Mouse (Mus musculus): ENCODE data around the gene Wdr60. TPM values are rescaled to one million over a fixed set of nuclear protein-coding genes. Genes with fewer than 3 reads are reported as not detected.

Wdr60 gene
- polyA plus RNA-seq, 2 experiments: 2.1 to 2.2 TPM

GRCm38 (mm10) chr12:116238370-116238769, 24.5 kb downstream of the Wdr60 start:
- Histone ChIP-seq H3K4me3 (ENCODE audit: insufficient read depth in 1 of 2, low read depth in 2 of 2, low read length in 2 of 2) (no peak overlapping the region), H3K36me3 (replicated peaks; ENCODE audit: control insufficient read depth, insufficient read depth, low read depth) (no peaks in the 10 kb centered on the region), H3K9me3 (ENCODE audit: control insufficient read depth, low read length) (no peaks in the 10 kb centered on the region), H3K4me1 (replicated peaks; ENCODE audit: control insufficient read depth in 2 of 2, insufficient read depth in 2 of 2, low read length in 1 of 2) (no peaks in the 10 kb centered on the region), H3K27me3 (ENCODE audit: control insufficient read depth, insufficient read depth, low read length) (no peaks in the 10 kb centered on the region), H3K27ac (no peak overlapping the region), H3K9ac (replicated peaks) (no peak overlapping the region), H3K4me2 (ENCODE audit: low read depth) (no peak overlapping the region)
- ATAC-seq (ENCODE audit: insufficient read depth) (no peak), DNase-seq (ENCODE audit: low read depth in 3 of 3, low spot score in 3 of 3) (no peak)
- TF ChIP-seq EP300 (IDR thresholded peaks at IDR 0.05; ENCODE audit: low read depth) (no peak), CTCF (IDR thresholded peaks at IDR 0.05; ENCODE audit: low read depth) (no peak)

GRCm38 (mm10) chr12:116236658-116237057, 26.2 kb downstream of the Wdr60 start:
- H3K36me3 ChIP-seq (replicated peaks; ENCODE audit: control insufficient read depth, insufficient read depth, low read depth): no peaks in the 10 kb centered on the region
- H3K4me2 ChIP-seq (ENCODE audit: low read depth): no peak overlapping the region
- H3K4me3 ChIP-seq (ENCODE audit: insufficient read depth in 1 of 2, low read depth in 2 of 2, low read length in 2 of 2): no peak overlapping the region
- H3K9ac ChIP-seq (replicated peaks): no peak overlapping the region
- ATAC-seq (ENCODE audit: insufficient read depth) (no peak), DNase-seq (ENCODE audit: low read depth in 3 of 3, low spot score in 3 of 3) (no peak)
- H3K27me3 ChIP-seq (ENCODE audit: control insufficient read depth, insufficient read depth, low read length): no peaks in the 10 kb centered on the region
- H3K4me1 ChIP-seq (replicated peaks; ENCODE audit: control insufficient read depth in 2 of 2, insufficient read depth in 2 of 2, low read length in 1 of 2): no peaks in the 10 kb centered on the region
- H3K27ac ChIP-seq: no peak overlapping the region
- H3K9me3 ChIP-seq (ENCODE audit: control insufficient read depth, low read length): no peaks in the 10 kb centered on the region
- no peak for TF ChIP-seq CTCF (IDR thresholded peaks at IDR 0.05; ENCODE audit: low read depth)
- TF ChIP-seq EP300 (IDR thresholded peaks at IDR 0.05; ENCODE audit: low read depth): no peak
- 61% methylated on average over 3 of the region's 3 CpGs for WGBS (ENCODE audit: insufficient replicate concordance)

GRCm38 (mm10) chr12:116235356-116235755, 27.5 kb downstream of the Wdr60 start:
- no peak overlapping the region for H3K4me3 ChIP-seq (ENCODE audit: insufficient read depth in 1 of 2, low read depth in 2 of 2, low read length in 2 of 2)
- no peaks in the 10 kb centered on the region for H3K9me3 ChIP-seq (ENCODE audit: control insufficient read depth, low read length)
- no peaks in the 10 kb centered on the region for H3K4me1 ChIP-seq (replicated peaks; ENCODE audit: control insufficient read depth in 2 of 2, insufficient read depth in 2 of 2, low read length in 1 of 2)
- WGBS (ENCODE audit: insufficient replicate concordance): 56% methylated on average over 4 of the region's 4 CpGs
- DNase-seq (ENCODE audit: low read depth in 3 of 3, low spot score in 3 of 3) (no peak), ATAC-seq (ENCODE audit: insufficient read depth) (no peak; the same call in 1 of the 2 replicates)
- H3K27me3 ChIP-seq (ENCODE audit: control insufficient read depth, insufficient read depth, low read length): no peaks in the 10 kb centered on the region
- TF ChIP-seq EP300 (IDR thresholded peaks at IDR 0.05; ENCODE audit: low read depth) (no peak), CTCF (IDR thresholded peaks at IDR 0.05; ENCODE audit: low read depth) (peak; percentile 64)
- H3K36me3 ChIP-seq (replicated peaks; ENCODE audit: control insufficient read depth, insufficient read depth, low read depth): no peaks in the 10 kb centered on the region
- H3K27ac ChIP-seq: no peak overlapping the region
- no peak overlapping the region for H3K4me2 ChIP-seq (ENCODE audit: low read depth)
- H3K9ac ChIP-seq (replicated peaks): no peak overlapping the region

- Histone ChIP-seq H3K36me3 (replicated peaks; ENCODE audit: control insufficient read depth, insufficient read depth, low read depth) (no peaks in the 10 kb centered on the region), H3K27me3 (ENCODE audit: control insufficient read depth, insufficient read depth, low read length) (no peaks in the 10 kb centered on the region), H3K9me3 (ENCODE audit: control insufficient read depth, low read length) (no peaks in the 10 kb centered on the region), H3K4me3 (ENCODE audit: insufficient read depth in 1 of 2, low read depth in 2 of 2, low read length in 2 of 2) (no peak overlapping the region), H3K4me2 (ENCODE audit: low read depth) (no peak overlapping the region), H3K9ac (replicated peaks) (no peak overlapping the region), H3K27ac (no peak overlapping the region), H3K4me1 (replicated peaks; ENCODE audit: control insufficient read depth in 2 of 2, insufficient read depth in 2 of 2, low read length in 1 of 2) (no peaks in the 10 kb centered on the region)
- no peak for DNase-seq (ENCODE audit: low read depth in 3 of 3, low spot score in 3 of 3)
- no peak for ATAC-seq (ENCODE audit: insufficient read depth)
- WGBS (ENCODE audit: insufficient replicate concordance): 78% methylated on average over 1 of the region's 1 CpGs
- no peak for TF ChIP-seq CTCF (IDR thresholded peaks at IDR 0.05; ENCODE audit: low read depth)
- TF ChIP-seq EP300 (IDR thresholded peaks at IDR 0.05; ENCODE audit: low read depth): no peak
These were observed 30.8 kb downstream of the Wdr60 start for GRCm38 (mm10) chr12:116232061-116232460.

GRCm38 (mm10) chr12:116231612-116232011, 31.2 kb downstream of the Wdr60 start:
- no peaks in the 10 kb centered on the region for H3K4me1 ChIP-seq (replicated peaks; ENCODE audit: control insufficient read depth in 2 of 2, insufficient read depth in 2 of 2, low read length in 1 of 2)
- H3K36me3 ChIP-seq (replicated peaks; ENCODE audit: control insufficient read depth, insufficient read depth, low read depth): no peaks in the 10 kb centered on the region
- no peak for TF ChIP-seq EP300 (IDR thresholded peaks at IDR 0.05; ENCODE audit: low read depth)
- TF ChIP-seq CTCF (IDR thresholded peaks at IDR 0.05; ENCODE audit: low read depth): no peak
- H3K27me3 ChIP-seq (ENCODE audit: control insufficient read depth, insufficient read depth, low read length): no peaks in the 10 kb centered on the region
- no peak for DNase-seq (ENCODE audit: low read depth in 3 of 3, low spot score in 3 of 3)
- no peaks in the 10 kb centered on the region for H3K9me3 ChIP-seq (ENCODE audit: control insufficient read depth, low read length)
- no peak overlapping the region for H3K4me2 ChIP-seq (ENCODE audit: low read depth)
- no peak overlapping the region for H3K4me3 ChIP-seq (ENCODE audit: insufficient read depth in 1 of 2, low read depth in 2 of 2, low read length in 2 of 2)
- no peak overlapping the region for H3K27ac ChIP-seq
- no peak for ATAC-seq (ENCODE audit: insufficient read depth)
- no peak overlapping the region for H3K9ac ChIP-seq (replicated peaks)
- WGBS (ENCODE audit: insufficient replicate concordance): 73% methylated on average over 12 of the region's 12 CpGs
